Mouse (Mus musculus): Measurements from ENCODE around the gene Il17rc. TPM values are rescaled to one million over a fixed set of nuclear protein-coding genes. Genes with fewer than 3 reads are reported as not detected.

Gene Il17rc
- polyA plus RNA-seq (2015; fragmentation: Nextera tagmentation; extraction: Ambion mirVana): 4.4 and 5.9 TPM in 2 replicates

DNA sequence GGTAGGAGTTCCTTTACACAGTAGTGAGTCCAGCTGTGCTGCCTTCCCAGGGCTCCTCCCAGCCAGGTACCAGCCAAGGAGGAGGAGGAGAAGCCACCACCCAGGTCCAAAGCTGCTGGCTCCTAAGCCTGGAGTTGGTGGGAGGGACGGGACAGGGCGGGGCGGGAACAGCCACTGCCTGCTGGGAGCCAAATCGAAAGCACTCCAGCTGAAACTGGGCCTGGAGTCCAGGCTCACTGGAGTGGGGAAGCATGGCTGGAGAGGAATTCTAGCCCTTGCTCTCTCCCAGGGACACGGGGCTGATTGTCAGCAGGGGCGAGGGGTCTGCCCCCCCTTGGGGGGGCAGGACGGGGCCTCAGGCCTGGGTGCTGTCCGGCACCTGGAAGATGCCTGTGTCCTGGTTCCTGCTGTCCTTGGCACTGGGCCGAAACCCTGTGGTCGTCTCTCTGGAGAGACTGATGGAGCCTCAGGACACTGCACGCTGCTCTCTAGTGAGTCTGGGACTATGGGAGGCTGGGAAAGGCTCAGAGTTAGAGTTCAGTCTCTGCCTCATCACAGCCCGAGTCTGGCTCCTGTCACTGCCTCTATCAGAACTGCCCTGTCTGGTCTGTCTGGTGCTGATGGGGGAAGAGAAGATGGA lies at the start of gene Il17rc:
Il17rc (plus strand) TSS at position 131 of the 640 bp plus-strand sequence.
- no peaks in the 10 kb centered on the region for H3K36me3 ChIP-seq (ENCODE audit: control insufficient read depth, insufficient read depth, low read length)
- H3K4me2 ChIP-seq (ENCODE audit: low read length): peak within 1 kb of the TSS; percentile 28; the same call in 1 of the 2 replicates
- peaks cover 9% of the 10 kb centered on the region; the same call in 1 of the 2 replicates for H3K4me1 ChIP-seq (ENCODE audit: control insufficient read depth, insufficient read depth, low read depth, low read length)
- no peaks in the 10 kb centered on the region for H3K9me3 ChIP-seq (ENCODE audit: control insufficient read depth, low read length)
- H3K27me3 ChIP-seq (replicated peaks; ENCODE audit: control insufficient read depth, insufficient read depth, low read length): peaks cover 16% of the 10 kb centered on the region
- no peak within 1 kb of the TSS for H3K27ac ChIP-seq (ENCODE audit: low read depth, low read length)
- WGBS: 18% methylated on average over 12 of the region's 12 CpGs
- 0 out of 2 replicates have a peak, but pooled peaks have one; percentile 17 for ATAC-seq
- no peak within 1 kb of the TSS; the same call in 1 of the 2 replicates for H3K4me3 ChIP-seq (ENCODE audit: low read length)
- H3K9ac ChIP-seq (ENCODE audit: low read depth, low read length): peak within 1 kb of the TSS; percentile 45

DNA sequence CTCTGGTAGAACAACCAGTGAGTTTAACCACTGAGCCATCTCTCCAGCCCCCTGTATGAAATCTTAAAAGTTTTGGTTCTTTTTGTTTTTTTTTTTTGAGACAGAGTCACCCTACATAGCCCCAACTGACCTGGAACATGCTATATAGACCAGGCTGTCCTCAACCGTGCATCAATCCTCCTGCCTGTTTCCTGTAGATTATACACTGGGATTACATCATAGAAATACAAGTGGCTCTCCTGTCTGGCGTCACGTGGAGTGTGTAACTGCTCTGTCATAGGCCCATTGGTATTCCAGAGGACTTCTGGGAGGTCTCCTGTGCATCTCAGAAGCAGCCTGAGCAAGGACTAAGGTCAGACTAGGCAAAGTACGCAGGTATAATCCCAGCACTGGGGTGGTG lies 48.2 kb upstream of the Il17rc start:
- Histone ChIP-seq H3K4me1 (ENCODE audit: control insufficient read depth, insufficient read depth, low read depth, low read length) (peaks cover 10% of the 10 kb centered on the region), H3K4me2 (ENCODE audit: low read length) (no peak overlapping the region), H3K36me3 (ENCODE audit: control insufficient read depth, insufficient read depth, low read length) (no peaks in the 10 kb centered on the region), H3K9me3 (ENCODE audit: control insufficient read depth, low read length) (peaks cover 2% of the 10 kb centered on the region), H3K27ac (ENCODE audit: low read depth, low read length) (no peak overlapping the region), H3K27me3 (replicated peaks; ENCODE audit: control insufficient read depth, insufficient read depth, low read length) (no peaks in the 10 kb centered on the region), H3K4me3 (ENCODE audit: low read length) (no peak overlapping the region), H3K9ac (ENCODE audit: low read depth, low read length) (no peak overlapping the region)
- ATAC-seq: no peak
- WGBS: 83% methylated on average over 4 of the region's 4 CpGs

DNA sequence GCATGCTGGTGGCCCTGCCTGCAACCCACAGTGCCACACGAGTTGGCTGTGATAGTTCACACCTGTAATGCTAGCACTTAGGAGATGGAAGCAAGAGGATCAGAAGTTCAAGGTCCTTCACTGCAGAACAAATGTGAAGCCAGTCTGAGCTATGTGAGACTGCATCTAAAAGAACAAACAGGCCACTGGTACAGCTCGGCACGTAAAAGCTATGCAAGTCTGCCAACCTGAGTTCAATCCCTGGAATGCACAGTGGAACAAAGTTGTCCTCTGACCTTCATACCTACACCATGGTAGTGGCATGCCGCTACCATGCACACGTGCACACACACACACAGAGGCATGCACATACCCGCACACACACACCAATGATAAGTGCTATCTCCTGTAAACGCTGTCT lies 47.0 kb upstream of the Il17rc start:
- Histone ChIP-seq H3K27me3 (replicated peaks; ENCODE audit: control insufficient read depth, insufficient read depth, low read length) (no peaks in the 10 kb centered on the region), H3K27ac (ENCODE audit: low read depth, low read length) (no peak overlapping the region), H3K4me1 (ENCODE audit: control insufficient read depth, insufficient read depth, low read depth, low read length) (peaks cover 3% of the 10 kb centered on the region; the same call in 1 of the 2 replicates), H3K9me3 (ENCODE audit: control insufficient read depth, low read length) (peaks cover 2% of the 10 kb centered on the region), H3K4me2 (ENCODE audit: low read length) (no peak overlapping the region), H3K4me3 (ENCODE audit: low read length) (no peak overlapping the region), H3K36me3 (ENCODE audit: control insufficient read depth, insufficient read depth, low read length) (no peaks in the 10 kb centered on the region), H3K9ac (ENCODE audit: low read depth, low read length) (no peak overlapping the region)
- 90% methylated on average over 7 of the region's 7 CpGs for WGBS
- ATAC-seq: no peak

DNA sequence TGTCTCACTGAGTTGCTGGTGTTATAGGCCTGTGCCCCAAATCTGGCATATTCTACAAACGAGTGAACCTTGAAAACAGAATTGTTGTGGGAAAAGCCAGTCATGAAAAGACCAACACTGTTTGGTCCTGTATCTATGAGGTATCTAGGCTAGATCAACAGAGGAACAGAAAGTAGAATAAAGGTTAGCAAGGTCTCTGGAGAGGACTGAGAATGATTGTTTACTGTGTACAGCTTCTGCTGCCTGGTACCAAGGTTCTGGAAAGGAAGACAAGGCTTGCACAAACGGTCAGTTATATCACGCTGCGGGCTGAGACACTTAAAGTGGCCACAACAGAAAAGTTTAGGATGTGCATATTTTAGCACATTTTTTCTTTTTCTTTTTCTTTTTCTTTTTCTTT lies 44.5 kb upstream of the Il17rc start:
- no peak overlapping the region for H3K4me2 ChIP-seq (ENCODE audit: low read length)
- no peaks in the 10 kb centered on the region for H3K4me1 ChIP-seq (ENCODE audit: control insufficient read depth, insufficient read depth, low read depth, low read length)
- ATAC-seq: no peak
- no peak overlapping the region for H3K27ac ChIP-seq (ENCODE audit: low read depth, low read length)
- H3K4me3 ChIP-seq (ENCODE audit: low read length): no peak overlapping the region
- H3K27me3 ChIP-seq (replicated peaks; ENCODE audit: control insufficient read depth, insufficient read depth, low read length): no peaks in the 10 kb centered on the region
- no peak overlapping the region for H3K9ac ChIP-seq (ENCODE audit: low read depth, low read length)
- WGBS: 91% methylated on average over 4 of the region's 4 CpGs
- peaks cover 2% of the 10 kb centered on the region for H3K9me3 ChIP-seq (ENCODE audit: control insufficient read depth, low read length)
- no peaks in the 10 kb centered on the region for H3K36me3 ChIP-seq (ENCODE audit: control insufficient read depth, insufficient read depth, low read length)

DNA sequence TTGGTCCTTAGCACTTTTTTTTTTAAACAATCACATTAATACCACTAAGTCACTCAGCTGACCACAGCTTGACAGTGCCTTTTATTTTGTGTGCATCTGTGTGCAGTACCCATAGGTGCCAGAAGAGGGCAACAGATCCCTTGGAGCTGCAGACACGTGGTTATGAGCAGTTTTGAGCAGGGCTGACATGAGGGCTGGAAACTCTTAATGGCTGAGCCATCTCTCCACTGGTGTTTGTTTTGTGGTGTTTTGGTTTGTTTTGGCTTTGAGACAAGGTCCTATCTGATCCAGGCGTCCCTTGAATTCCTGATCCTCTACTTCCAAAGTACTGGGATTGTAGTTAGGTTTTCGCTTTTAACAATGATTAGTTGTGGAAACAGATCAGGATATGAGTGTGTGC lies 43.8 kb upstream of the Il17rc start:
- H3K4me3 ChIP-seq (ENCODE audit: low read length): no peak overlapping the region
- ATAC-seq: no peak
- no peak overlapping the region for H3K9ac ChIP-seq (ENCODE audit: low read depth, low read length)
- peaks cover 2% of the 10 kb centered on the region for H3K9me3 ChIP-seq (ENCODE audit: control insufficient read depth, low read length)
- H3K4me1 ChIP-seq (ENCODE audit: control insufficient read depth, insufficient read depth, low read depth, low read length): no peaks in the 10 kb centered on the region
- 68% methylated on average over 3 of the region's 3 CpGs for WGBS
- H3K36me3 ChIP-seq (ENCODE audit: control insufficient read depth, insufficient read depth, low read length): no peaks in the 10 kb centered on the region
- no peaks in the 10 kb centered on the region for H3K27me3 ChIP-seq (replicated peaks; ENCODE audit: control insufficient read depth, insufficient read depth, low read length)
- no peak overlapping the region for H3K4me2 ChIP-seq (ENCODE audit: low read length)
- H3K27ac ChIP-seq (ENCODE audit: low read depth, low read length): no peak overlapping the region

DNA sequence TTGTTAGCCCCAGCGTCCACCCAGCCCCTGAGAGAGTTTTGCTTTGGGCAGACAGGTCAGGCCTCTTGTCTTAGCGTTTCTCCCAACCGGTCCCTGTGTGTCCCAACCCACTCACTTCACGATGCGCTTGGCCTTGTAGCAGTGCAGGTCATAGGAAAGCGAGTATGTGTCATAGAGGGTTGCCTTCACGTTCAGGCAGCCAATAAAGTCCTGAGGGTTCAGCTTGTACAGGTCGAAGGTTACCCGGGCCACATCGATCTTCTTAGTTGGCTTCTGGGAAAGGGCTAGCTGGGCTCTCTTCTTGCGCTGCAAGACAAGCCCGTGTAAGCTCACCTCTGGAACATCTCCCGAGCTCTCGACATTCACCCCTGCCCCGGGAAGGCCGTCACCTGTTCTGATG lies 43.2 kb upstream of the Il17rc start:
- Histone ChIP-seq H3K4me3 (ENCODE audit: low read length) (no peak overlapping the region), H3K9me3 (ENCODE audit: control insufficient read depth, low read length) (peaks cover 2% of the 10 kb centered on the region), H3K4me1 (ENCODE audit: control insufficient read depth, insufficient read depth, low read depth, low read length) (no peaks in the 10 kb centered on the region), H3K9ac (ENCODE audit: low read depth, low read length) (no peak overlapping the region), H3K27ac (ENCODE audit: low read depth, low read length) (no peak overlapping the region), H3K36me3 (ENCODE audit: control insufficient read depth, insufficient read depth, low read length) (no peaks in the 10 kb centered on the region), H3K27me3 (replicated peaks; ENCODE audit: control insufficient read depth, insufficient read depth, low read length) (no peaks in the 10 kb centered on the region), H3K4me2 (ENCODE audit: low read length) (no peak overlapping the region)
- 93% methylated on average over 16 of the region's 16 CpGs for WGBS
- ATAC-seq: no peak

DNA sequence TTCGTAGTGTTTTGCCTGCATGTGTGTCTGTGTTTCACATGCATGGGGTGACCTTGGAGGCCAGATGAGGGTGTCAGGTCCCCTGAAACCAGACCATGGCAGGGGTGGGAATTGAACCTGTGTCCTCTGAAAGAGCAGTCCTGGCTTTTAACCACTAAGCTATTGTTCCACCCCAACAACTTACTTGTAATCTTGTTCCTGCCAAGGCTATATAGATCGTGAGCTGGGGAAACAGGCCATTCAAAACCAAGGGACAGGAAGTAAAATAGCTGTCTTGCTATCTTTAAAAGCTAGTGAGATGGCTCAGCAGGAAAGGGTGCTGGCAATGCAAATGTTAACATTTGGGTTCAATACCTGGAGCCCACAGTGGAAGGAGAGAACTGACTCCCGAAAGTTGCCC lies 41.3 kb upstream of the Il17rc start:
- H3K4me1 ChIP-seq (ENCODE audit: control insufficient read depth, insufficient read depth, low read depth, low read length): no peaks in the 10 kb centered on the region
- H3K9me3 ChIP-seq (ENCODE audit: control insufficient read depth, low read length): peaks cover 2% of the 10 kb centered on the region
- no peak overlapping the region for H3K4me3 ChIP-seq (ENCODE audit: low read length)
- no peak overlapping the region for H3K9ac ChIP-seq (ENCODE audit: low read depth, low read length)
- no peaks in the 10 kb centered on the region for H3K27me3 ChIP-seq (replicated peaks; ENCODE audit: control insufficient read depth, insufficient read depth, low read length)
- H3K4me2 ChIP-seq (ENCODE audit: low read length): no peak overlapping the region
- no peak for ATAC-seq
- no peak overlapping the region for H3K27ac ChIP-seq (ENCODE audit: low read depth, low read length)
- H3K36me3 ChIP-seq (ENCODE audit: control insufficient read depth, insufficient read depth, low read length): no peaks in the 10 kb centered on the region
- WGBS: 87% methylated on average over 3 of the region's 3 CpGs

DNA sequence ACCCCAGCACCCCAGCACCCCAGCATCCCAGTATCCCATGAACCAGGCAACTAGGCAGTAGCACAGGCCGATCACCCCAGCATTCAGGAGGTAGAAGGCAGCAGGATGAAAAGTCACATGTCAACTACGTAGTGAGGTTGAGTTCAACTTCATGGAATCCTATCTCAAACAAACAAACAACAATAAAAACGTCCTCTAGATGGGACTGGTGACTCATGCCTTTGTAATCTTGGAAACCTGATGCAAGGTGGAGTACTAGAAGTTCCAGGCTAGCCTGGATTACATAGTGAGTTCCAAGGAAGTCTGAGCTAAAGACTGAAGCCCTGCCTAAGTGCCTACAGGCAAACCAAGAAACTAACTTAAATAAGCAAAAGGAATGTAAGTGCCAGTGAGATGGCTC lies 40.4 kb upstream of the Il17rc start:
- WGBS: 60% methylated on average over 3 of the region's 3 CpGs
- peaks cover 2% of the 10 kb centered on the region for H3K9me3 ChIP-seq (ENCODE audit: control insufficient read depth, low read length)
- H3K4me1 ChIP-seq (ENCODE audit: control insufficient read depth, insufficient read depth, low read depth, low read length): no peaks in the 10 kb centered on the region
- H3K27me3 ChIP-seq (replicated peaks; ENCODE audit: control insufficient read depth, insufficient read depth, low read length): no peaks in the 10 kb centered on the region
- H3K4me2 ChIP-seq (ENCODE audit: low read length): no peak overlapping the region
- no peak overlapping the region for H3K9ac ChIP-seq (ENCODE audit: low read depth, low read length)
- no peak overlapping the region for H3K4me3 ChIP-seq (ENCODE audit: low read length)
- no peaks in the 10 kb centered on the region for H3K36me3 ChIP-seq (ENCODE audit: control insufficient read depth, insufficient read depth, low read length)
- no peak for ATAC-seq
- no peak overlapping the region for H3K27ac ChIP-seq (ENCODE audit: low read depth, low read length)

DNA sequence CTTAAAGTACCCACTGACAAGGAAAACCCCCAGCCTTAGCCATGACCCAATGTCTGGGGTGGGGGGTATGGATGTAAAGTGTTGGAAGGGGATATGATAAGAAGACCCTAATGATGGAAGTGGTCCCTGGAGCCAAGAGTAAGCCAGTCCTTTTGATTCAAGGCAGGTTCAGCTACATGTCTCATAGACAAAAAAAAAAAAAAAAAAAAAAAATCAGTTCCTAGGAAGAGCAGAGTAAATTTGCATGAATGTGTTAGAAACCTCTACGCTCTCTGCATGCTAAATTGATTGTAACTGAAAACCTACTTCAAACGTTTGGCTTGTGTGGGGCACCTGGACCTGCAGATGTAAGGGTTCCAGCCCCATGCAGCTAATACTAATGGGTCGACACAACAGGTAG lies 39.4 kb upstream of the Il17rc start:
- ATAC-seq: no peak
- 60% methylated on average over 3 of the region's 3 CpGs for WGBS
- H3K9ac ChIP-seq (ENCODE audit: low read depth, low read length): no peak overlapping the region
- H3K4me1 ChIP-seq (ENCODE audit: control insufficient read depth, insufficient read depth, low read depth, low read length): no peaks in the 10 kb centered on the region
- no peak overlapping the region for H3K27ac ChIP-seq (ENCODE audit: low read depth, low read length)
- H3K27me3 ChIP-seq (replicated peaks; ENCODE audit: control insufficient read depth, insufficient read depth, low read length): no peaks in the 10 kb centered on the region
- no peaks in the 10 kb centered on the region for H3K36me3 ChIP-seq (ENCODE audit: control insufficient read depth, insufficient read depth, low read length)
- H3K9me3 ChIP-seq (ENCODE audit: control insufficient read depth, low read length): peaks cover 2% of the 10 kb centered on the region
- no peak overlapping the region for H3K4me2 ChIP-seq (ENCODE audit: low read length)
- no peak overlapping the region for H3K4me3 ChIP-seq (ENCODE audit: low read length)

Data from hindbrain, embryonic 16.5 days (tissue).